Mouse (Mus musculus): ENCODE results near the gene Slf2.

Slf2 gene

DNA sequence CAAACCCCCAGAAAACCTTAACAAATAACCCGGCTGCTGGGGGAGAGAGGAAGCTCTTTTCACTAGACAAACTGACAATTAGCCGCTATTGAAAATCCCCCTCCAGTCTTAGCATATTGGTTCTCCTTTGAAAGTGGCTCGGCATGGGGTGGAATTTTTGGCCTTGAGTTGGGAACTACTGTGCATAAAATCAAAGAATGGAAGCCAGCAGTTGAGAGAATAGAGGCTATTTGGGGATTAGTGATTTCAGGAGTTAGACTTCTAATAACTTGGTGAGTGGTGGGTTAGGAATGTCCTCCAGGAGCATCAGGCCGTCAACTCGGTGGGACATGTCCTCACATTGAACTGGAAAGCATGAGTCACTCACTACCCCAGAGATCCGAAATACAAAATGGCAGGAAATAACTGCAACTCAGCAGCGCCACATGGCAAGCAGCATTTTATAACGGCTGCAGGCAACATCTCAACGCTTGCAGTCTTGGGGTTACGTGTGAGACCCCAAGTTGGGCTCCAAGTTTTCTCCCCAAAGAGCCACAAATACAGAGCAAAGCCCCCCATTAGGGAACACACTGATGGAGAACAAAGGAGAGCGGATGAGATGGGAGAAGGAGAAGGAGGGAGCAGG is 22.0 kb upstream of the Slf2 start:
- no peak for DNase-seq

DNA sequence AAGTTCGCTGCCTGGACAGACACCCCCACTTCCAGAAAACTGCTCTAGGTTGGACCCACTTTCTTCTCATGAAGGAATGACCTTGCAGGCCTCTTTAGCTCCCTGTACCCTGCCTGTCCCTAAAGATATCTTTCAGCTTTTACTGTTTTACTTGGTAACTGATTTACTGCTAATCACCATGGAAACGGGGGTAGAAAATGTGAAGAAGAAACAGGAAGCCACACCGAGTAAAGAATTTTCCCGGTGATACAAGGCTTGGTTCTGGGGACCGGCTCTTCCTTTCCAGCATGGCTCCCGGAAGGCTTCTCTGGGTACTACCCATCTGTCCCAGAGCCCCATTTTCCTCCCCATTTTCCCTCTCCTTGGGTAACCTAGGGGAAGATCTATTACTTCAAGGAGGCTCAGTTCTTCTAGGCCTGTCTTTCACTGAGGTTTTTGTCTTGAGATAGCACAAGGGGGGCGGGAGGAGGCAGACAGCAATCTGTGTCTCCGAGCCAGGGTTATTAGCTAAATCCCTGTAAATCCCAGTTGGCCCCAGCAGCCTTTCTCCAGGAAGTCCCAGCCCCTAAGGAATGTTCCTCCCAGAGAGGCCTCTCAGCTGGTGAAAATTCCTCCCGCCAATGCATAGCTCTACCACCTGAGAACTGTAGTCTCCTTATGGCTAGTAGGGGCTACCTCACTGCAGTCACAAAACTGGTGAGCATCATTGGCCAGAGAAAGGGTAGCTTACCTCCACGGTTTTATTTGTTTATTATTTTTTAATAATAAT is 16.3 kb upstream of the Slf2 start:
- no peak for DNase-seq

DNA sequence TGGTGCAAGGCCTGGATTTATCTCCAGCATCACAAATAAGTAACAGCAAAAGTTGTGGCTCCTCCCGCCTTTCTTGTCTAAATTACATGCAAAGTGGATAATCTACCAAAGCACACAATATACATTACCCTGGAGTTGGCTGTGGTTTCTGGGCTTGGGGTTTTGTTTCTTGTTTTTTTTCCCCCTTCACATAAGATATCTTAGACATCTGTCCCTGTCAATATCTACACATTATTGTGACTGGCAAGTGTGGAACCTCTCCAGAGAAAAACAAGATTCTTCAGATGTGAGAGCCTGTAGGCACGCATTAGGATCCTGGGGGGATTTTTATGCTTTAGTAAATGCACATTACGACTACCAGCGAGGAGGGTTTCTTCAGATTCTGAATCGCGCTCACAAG is 12.8 kb upstream of the Slf2 start:
- no peak for DNase-seq

DNA sequence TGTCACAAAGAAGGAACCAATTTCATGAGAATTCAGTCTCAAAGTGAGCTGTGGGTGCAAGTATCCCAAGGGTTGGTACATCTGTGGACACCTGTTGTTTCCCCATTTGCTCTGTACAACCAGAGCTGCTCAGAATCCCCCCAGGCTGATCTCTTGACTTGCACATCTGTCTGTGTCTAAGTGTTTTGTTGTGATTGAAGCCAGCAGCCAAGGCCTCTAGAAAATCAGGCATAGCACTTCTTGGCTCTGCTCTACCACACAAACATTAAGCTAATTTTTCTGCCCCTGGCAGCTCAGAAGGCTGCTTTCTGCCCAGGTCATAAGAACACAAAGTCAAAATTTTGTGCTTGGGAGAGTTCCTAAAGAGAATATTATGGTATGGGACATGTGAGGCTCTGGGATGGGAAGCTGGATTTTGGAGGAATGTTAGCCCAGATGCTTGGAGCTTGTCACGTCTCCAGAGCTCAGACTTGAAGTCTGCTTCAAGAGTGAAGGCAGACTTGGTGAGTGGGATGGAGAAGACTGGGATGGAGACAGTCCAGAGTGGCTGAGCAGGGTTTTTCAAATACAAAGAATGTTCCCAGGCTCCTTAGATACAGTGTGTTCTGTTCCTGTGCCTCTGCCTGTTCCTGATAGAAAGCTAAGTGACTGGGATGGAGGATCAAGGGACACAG is 9.3 kb upstream of the Slf2 start:
- DNase-seq, result no peak

DNA sequence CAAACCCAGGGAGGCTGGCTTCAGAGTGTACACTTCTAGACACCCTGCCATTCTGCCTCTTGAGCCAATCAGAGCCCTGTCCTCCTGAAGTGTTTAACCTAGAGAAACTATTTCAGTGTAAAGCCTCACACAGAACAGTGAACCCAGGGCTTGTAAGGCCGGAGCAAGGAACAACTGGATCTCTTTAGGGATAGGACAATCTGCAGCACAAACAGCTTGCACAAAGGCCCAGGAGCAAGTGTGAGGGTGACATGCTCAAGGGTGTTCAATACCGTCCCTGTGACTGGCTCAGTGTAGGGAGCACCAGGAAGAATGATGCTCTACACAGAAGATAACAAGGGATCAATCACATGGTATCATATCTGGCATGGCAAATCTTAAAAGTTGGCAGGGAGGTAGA is 8.4 kb upstream of the Slf2 start:
- no peak for DNase-seq

DNA sequence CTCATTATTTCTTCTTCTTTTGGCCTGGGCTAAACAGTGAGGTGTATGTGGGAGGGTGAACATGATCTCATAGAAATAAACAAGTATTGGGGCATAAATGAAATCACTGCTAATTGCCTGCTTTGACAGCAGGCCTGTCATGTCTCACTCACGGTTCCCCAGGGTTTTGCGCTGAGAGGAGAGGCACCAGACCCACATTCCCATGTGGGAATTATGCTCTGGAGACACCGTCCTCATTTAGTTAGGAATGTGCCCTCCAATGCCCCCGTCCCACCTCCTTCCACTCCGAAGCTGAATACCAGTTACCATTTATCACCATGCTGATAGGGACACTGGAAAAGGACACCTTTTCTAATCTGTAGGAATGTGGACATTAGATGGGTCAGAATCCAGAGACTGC is 6.3 kb upstream of the Slf2 start:
- no peak for DNase-seq

DNA sequence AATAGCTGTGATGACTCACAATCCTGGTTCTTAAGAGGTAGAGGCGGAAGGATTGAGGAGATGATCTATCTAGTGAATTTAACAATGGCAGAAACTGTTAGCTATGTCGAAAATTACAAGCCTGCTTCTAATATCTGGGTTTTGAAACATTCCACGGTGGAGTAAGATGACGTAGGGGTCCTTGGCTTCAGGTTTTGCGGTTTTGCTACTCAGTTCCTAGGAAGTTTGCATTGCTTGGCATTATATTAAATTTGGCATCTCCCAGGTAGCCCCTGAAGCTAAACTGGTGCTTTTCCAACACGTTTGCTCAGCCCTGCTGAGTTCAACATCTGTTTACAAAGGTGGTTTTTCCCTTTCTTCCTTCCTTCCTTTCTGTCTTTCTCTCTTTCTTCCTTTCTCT is 4.2 kb upstream of the Slf2 start:
- DNase-seq, result no peak

DNA sequence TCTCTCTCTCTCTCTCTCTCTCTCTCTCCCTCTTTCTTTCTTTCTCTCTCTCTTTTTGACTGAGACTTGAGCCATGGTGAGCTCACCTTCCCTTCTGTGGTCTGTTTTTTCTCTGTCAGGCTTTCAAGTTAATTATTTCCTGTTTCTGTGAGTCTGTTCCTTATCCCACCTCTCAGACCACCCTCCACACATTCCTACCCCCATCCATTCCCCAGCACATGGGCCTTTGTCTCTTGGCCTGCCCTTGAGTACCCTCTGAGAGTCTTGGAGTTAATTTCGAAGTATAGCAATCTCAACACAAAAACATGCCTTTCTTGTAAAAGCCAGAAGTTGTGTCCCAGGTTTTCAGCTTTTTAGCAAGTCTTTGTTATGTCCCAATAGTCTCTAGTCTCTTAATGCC is 3.7 kb upstream of the Slf2 start:
- DNase-seq, result no peak

DNA sequence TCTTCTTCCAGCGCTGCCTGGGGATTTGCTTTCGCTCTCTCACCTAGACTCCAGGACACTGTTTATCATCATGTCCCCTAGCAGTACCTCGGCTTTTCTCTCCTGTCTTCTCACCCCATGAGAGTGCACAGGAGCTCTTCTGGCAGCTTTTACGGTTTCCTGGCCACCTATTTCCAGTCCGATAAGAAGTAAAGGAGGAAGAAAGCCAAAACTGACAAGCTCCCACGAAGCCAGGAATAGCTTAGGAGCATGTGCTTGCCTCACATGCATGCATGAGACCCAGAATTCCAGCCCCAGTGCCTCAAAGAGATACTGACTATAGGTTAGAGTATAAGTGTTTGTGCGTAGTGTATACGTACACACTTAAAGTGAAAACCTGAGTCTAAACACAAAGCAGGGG is 2.8 kb upstream of the Slf2 start:
- no peak for DNase-seq

DNA sequence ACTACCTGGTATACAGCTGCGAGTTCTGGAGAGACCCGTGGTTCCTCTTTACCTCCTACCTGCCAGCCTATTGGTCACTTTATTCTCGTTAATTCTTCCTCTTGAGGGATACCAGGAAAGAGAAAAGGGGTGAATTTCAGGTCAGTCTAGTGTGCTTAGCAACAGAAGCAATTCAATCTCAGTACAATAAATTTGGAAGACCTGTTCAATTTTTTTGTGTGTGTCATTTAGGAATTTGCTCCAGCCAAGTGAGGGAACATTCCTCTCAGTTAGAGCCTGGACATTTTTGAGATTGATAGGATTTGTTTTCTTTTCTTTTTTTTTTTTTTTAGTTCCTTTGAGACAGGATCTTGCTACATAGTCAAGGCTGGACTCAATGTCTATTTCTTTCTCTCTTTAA is 1.7 kb upstream of the Slf2 start:
- no peak for DNase-seq

DNA sequence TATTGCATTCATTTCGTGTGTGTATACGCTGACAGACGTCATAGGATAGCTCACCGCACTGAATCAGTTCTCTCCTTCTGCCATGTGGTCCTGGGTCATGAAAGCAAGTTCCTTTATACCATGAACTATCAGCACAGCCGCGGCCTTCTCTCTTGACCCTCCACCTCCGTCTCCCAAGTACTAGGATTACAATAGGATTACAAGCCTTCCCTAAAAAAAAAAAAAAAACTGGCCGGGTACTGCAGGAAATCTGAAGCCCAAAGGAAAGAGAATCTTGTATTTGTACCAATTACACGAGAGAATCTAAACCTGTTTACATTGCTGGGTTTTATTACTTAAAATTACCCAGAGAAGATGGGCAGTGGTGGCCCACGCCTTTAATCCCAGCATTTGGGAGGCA is 1.3 kb upstream of the Slf2 start:
- DNase-seq, result no peak

DNA sequence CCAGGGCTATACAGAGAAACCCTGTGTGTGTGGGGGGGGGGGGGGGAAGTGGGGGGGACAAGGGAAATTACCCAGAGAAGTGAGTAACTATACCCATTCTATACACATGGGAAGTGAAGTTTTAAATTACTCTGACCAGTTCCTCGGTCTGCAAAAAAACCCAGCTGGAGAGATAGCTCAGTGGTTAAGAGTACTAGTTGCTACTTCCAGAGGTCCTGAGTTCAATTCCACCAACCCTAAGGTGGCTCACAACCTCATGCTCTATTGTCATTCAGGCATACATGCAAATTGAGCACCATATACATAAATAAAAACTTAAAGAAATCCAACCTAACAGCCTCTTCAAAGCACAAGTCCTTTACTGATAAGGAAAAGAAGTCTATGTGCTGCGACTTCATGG is 829 bp upstream of the Slf2 start:
- no peak for DNase-seq

DNA sequence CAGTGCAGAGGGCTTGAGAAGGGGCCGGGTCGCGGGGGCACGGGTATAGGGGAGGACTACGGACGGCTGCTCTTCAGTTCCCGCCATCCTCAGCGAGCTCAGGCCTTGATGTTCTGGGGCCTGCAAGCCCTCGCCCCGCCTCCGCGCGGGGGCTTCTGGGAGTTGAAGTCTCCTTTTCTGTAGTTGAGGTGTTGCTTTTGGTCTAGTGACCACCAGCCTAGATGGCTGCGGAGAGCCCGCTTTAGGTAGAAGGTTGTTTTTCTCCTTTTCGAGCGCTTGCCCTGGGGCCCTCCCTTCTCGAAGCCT is 456 bp downstream of the Slf2 start:
- peak; percentile 84 to 85 for DNase-seq

DNA sequence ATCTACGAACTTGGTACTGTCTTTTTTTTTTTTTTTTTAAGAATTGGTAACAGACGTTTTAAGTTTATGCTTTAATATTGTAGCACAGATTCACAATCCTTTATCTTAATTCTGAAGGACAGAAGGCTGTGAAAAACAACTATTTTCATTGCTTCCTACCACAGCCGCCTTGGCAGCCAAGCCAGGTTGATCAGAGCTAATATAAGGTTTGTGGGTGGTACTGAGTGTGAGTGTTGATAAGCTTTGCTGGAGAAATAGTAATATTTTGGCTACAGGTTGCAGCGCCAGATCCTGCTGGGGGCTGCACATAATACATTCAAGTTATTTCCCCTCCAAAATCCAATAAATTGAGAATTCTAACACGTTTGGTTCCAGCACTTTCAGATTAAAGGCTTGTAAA is 1.1 kb downstream of the Slf2 start:
- no peak for DNase-seq

DNA sequence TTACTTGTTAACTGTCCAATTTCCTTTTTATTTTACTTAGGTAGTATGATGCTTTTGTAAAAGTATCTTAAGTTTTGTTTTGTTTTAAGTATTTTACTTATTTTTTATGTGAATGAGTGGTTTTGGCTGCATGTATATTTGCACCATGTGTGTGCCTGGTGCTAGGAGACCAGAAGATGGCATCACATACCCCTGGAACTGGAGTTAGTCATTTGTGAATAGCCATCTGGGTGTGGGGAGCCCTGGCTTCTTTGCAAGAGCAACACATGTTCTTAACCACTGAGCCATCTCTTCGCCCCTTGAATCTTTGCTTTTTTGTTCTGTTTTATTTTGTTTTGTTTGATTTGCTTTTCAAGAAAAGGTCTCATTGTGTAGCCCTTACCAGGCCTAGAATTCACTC is 2.2 kb downstream of the Slf2 start:
- no peak for DNase-seq

DNA sequence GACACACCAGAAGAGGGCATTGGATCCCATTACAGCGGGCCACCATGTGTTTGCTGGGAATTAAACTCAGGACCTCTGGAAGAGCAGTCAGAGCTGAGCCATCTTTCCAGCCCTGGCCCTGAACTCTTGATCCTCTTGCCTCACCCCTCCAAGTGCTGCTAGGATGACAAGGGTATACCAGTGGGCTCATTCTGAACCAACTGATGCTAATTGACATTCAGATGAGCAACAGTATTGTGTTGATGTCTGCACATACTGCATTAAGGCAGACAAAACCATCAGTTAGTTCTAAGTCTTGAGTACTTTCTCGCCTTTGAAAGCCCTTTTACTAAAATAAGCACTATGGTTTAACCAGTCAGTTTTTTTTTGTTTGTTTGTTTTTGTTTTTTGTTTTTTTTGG is 28.7 kb downstream of the Slf2 start:
- no peak for DNase-seq

DNA sequence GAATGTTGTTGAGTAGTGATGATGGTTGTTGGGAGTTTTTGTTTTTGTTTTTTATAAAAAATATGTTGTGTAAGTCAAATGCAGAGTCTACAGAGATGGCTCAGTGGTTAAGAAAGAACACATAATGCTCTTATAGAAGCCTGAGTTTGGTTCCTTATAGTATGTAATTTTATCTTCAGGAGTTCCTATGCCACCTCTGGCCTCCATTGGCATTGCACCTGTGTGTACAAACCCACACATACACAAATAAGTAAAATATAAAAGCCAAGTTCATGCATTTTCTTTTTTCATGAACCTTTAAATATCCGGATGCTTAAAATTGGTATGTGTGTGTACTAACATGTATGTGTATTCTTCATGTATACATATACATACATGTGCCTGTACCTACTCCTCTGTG is 35.0 kb downstream of the Slf2 start:
- no peak for DNase-seq

DNA sequence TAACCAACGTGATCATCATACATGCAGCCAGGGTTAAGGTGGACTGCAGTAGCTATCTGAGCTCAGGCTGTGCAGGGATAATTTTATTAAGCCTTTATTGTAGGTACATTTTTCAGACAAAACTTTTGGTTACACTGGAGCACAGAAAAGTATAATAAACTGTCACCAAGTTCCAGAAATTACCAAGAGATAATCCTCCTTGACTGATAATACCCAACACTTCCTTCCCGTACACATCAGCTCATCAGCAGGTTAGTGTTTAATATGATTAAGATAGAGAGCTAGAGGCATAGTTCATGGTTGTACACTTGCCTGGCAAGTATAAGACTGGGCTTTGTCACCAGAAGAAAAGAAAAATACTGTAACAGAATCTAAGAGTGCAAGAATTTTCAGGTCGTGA is 37.4 kb downstream of the Slf2 start:
- no peak for DNase-seq

DNA sequence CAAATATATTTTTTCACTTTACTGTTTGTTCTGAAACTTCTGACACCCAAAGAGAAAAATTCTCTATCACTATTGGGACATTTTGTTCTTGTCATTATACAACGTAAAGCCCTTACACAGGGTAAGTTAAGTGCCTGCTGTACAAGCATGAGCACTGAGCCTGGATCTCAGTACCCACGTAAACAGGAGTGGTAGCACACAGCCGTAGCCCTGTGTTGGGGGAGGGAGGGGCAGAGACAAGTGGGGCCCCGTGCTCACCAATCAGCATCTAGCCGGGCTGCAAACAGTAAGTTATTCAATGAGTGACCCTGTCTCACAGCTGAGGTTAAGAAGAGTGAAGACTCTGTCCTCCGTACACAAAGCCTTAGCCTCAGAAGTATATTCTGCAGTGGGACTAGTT is 45.7 kb downstream of the Slf2 start:
- DNase-seq, result no peak

DNA sequence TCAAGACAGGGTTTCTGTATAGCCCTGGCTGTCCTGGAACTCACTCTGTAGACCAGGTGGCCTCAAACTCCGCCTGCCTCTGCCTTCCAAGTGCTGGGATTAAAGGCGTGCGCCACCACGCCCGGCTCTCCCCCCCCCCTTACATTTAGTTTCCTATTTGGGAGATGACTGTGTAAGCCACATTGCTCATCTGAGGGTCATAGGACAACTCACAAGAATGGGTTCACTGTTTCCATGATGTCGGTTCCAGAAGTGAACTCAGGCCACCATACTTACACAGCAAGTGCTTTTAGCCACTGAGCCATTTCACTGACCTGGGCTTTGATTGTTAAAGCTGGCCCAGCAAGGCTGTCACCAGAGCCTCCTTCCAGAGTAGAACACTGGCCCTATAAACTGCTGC is 46.2 kb downstream of the Slf2 start:
- DNase-seq, result no peak

DNA sequence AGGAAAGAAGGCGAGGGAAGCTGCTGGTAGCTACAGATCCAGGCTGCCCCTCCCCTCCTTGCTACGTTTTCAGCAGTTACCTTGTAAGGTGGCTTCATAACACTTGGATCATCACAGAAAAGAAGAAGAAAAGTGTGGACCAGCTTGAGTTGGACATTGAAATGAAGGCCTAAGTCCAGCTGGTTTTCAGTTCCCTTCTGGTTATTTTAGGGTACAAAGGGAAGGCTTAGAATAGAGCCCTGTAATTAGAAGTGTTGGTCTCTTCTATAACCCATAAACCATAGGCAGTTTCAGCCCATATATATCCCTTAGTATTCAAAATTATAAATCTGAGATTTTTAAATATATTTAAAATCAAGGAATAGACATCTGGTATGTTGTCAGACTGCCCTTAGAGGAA is 49.8 kb downstream of the Slf2 start:
- DNase-seq, result no peak

DNA sequence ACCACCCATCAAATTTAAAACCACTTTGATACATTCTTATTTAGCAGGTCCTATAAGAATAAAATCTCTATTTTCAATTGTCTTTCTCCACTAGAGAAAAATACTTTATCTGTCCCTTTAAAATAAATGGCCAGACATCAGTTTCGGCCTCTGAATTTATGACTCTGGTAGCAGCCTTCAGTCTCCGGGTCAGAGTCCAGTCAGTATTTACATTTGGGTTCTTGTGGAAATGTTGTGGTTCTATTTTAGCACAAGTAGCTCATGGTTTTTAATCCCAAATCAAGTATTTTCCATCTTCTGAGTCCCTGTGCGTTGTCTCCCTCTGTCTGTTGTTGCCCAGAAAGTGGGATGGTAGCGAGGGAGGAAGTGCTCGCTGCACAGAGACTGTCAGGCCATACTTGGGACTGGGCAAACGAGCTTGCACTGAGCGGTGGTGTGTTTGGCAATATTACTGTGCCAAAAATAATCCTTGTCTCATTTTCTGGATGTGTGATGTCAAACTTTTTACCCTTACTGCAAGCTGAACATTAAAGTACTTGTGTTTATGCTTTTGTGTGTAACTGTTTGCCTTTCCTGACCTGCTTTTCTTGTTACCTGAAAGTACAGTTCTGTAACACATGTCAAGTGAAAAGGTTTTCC is 51.6 kb downstream of the Slf2 start:
- no peak for DNase-seq

DNA sequence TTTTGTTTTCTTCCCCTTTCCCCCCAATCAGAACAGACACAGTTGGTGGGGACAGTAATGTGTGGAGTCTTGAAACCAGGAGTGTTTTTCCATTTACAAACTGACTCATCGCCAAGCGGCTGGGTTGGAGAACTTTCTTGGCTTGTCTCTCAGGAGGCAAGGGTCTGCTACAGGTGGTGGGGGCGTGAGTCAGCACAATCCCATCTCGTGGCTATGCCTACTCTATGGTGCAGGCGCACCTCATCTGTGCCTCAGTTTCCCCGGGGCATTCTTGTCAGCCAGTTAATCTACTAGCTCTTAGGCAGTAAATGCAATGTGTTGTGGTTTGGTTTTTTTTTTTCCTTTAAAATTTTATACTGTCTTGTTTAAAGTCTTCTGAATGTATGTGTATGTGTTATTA is 52.4 kb downstream of the Slf2 start:
- DNase-seq, result no peak

DNA sequence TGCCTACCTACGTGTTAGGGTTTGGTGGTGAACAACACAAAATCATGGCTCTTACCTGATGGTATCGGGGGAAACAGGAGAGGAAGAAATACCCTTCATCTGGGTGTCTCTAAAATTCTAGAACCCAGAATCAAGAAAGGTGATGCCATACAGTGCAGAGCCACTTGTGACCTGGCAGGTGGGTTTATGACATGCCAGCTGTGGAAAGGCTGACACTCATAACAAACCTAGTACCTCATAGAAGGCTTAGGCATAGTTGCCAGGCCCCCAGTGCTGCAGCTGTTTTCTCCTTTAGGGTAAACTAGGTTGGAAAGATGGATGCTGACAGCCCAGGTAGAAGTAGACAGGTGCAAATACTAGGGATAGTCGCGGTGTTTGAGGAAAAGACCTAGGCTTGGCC is 53.5 kb downstream of the Slf2 start:
- no peak for DNase-seq

Measured in kidney, adult 8-10 months (tissue).